Mouse (Mus musculus) lung, adult 2 months (tissue): ENCODE data around the gene Tulp3.

Experiments
- CTCF ChIP-seq: fragments of 200-500 bp; IDR thresholded peaks from 2 replicates; pipeline ENCODE4 v1.5.1; 2011; ENCODE audit warnings: mild to moderate bottlenecking, low read length, control low read depth; ENCODE audit not compliant: insufficient read depth
- POLR2A ChIP-seq: fragments of 200-500 bp; IDR thresholded peaks from 2 replicates; pipeline ENCODE4 v1.6.1; 2011; ENCODE audit warnings: low read depth, mild to moderate bottlenecking, control low read depth, low read length, borderline replicate concordance; ENCODE audit errors: extremely low read depth

DNA sequence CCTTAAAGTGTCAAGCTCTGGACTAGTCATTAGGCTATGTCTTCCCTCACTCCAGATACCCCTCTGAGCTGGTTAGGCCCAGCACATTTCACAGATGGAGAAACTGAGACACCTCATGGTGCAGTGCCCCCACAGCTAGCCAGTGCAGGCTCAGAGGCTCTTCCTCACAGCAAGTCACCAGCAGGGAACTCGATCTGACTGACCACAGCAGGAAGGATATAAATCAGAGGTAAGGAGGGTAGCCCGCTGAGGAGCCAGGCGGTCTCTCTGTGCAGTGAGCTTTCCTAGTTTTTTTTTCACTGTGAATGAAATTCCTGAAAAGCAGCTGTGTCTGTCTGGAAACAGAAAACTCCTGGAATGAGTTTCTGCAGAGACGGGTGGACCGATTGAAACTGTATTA, 76.0 kb downstream of the Tulp3 start:
- TF ChIP-seq CTCF: no peak
- TF ChIP-seq POLR2A: no peak
